Mouse (Mus musculus) forebrain, embryonic 10.5 days (tissue): ENCODE data around the gene Tgif2. TPM values are rescaled to one million over a fixed set of nuclear protein-coding genes. Genes with fewer than 3 reads are reported as not detected.
"Not testable (repeated sequence)": the region's sequence is repeated elsewhere in the genome, so short reads cannot be mapped to it uniquely, and the experiment has no call there.

Experiments
- DNase-seq: peaks from one replicate; pipeline ENCODE4 v3.0.0-alpha.2; 2017; ENCODE audit warnings: low spot score; ENCODE audit errors: extremely low spot score
- H3K27ac ChIP-seq: fragments of 300-500 bp; sonication (generic); 2 replicates; pipeline ENCODE4 v1.5.1; 2016; ENCODE audit warnings: mild to moderate bottlenecking
- H3K27me3 ChIP-seq: fragments of 300-500 bp; sonication (generic); 2 replicates; pipeline ENCODE4 v1.6.1; 2016; ENCODE audit warnings: mild to moderate bottlenecking; ENCODE audit not compliant: poor library complexity, severe bottlenecking
- H3K36me3 ChIP-seq: fragments of 300-500 bp; sonication (generic); replicated peaks from 2 replicates; pipeline ENCODE4 v1.6.1; 2016; ENCODE audit warnings: mild to moderate bottlenecking, moderate library complexity
- H3K4me1 ChIP-seq: fragments of 300-500 bp; sonication (generic); 2 replicates; pipeline ENCODE4 v1.6.1; 2016
- H3K4me3 ChIP-seq: fragments of 300-500 bp; sonication (generic); 2 replicates; pipeline ENCODE4 v1.5.1; 2016; ENCODE audit warnings: mild to moderate bottlenecking, moderate library complexity
- H3K9me3 ChIP-seq: fragments of 300-500 bp; sonication (generic); 2 replicates; pipeline ENCODE4 v1.6.1; 2016; ENCODE audit warnings: mild to moderate bottlenecking, moderate library complexity
- WGBS: fragments of 180-500 bp; shearing (Covaris S2); methylation state at CpG from one replicate; pipeline ENCODE4 v1.1.7; 2016; 5-methylcytosine and 5-hydroxymethylcytosine counted together
- polyA plus RNA-seq: library from polyadenylated mRNA; unstranded; fragments of >200 nt; fragmentation: Nextera tagmentation; extraction: Ambion mirVana; gene quantifications from 2 replicates; pipeline ENCODE4 v1.2.1, GENCODE M21; 2016

Tgif2 gene
- polyA plus RNA-seq, 1 experiment from 2014 or later, result 109 TPM

GRCm38 (mm10) chr2:156815412-156815811 lies 24.4 kb upstream of the Tgif2 start:
- WGBS, result 60% methylated on average over 3 of the region's 3 CpGs
- Histone ChIP-seq H3K27me3 (no peaks in the 10 kb centered on the region), H3K27ac (no peak overlapping the region; the same call in 1 of the 2 replicates), H3K36me3 (no peaks in the 10 kb centered on the region), H3K4me3 (no peak overlapping the region), H3K4me1 (peaks cover 23% of the 10 kb centered on the region), H3K9me3 (no peaks in the 10 kb centered on the region)
- no peak for DNase-seq

GRCm38 (mm10) chr2:156816116-156816515 lies 23.7 kb upstream of the Tgif2 start:
- H3K36me3 ChIP-seq, result no peaks in the 10 kb centered on the region
- H3K27ac ChIP-seq, result no peak overlapping the region
- H3K4me1 ChIP-seq, result peaks cover 23% of the 10 kb centered on the region
- H3K4me3 ChIP-seq, result no peak overlapping the region
- DNase-seq, result no peak
- H3K27me3 ChIP-seq, result no peaks in the 10 kb centered on the region
- 50% methylated on average over 1 of the region's 1 CpGs for WGBS
- no peaks in the 10 kb centered on the region for H3K9me3 ChIP-seq

- H3K27ac ChIP-seq, H3K4me1 ChIP-seq, H3K27me3 ChIP-seq, DNase-seq, H3K4me3 ChIP-seq: not testable (repeated sequence)
- 88% methylated on average over 6 of the region's 6 CpGs for WGBS
- Histone ChIP-seq H3K36me3 (peaks cover 21% of the 10 kb centered on the region), H3K9me3 (peaks cover 12% of the 10 kb centered on the region)
Observed at GRCm38 (mm10) chr2:156825128-156825527, 14.7 kb upstream of the Tgif2 start.

- no peak overlapping the region for H3K27ac ChIP-seq
- H3K4me1 ChIP-seq, result peaks cover 14% of the 10 kb centered on the region
- 97% methylated on average over 11 of the region's 11 CpGs for WGBS
- H3K4me3 ChIP-seq, result no peak overlapping the region
- no peak for DNase-seq
- peaks cover 90% of the 10 kb centered on the region for H3K36me3 ChIP-seq
- H3K27me3 ChIP-seq, result no peaks in the 10 kb centered on the region
- peaks cover 43% of the 10 kb centered on the region for H3K9me3 ChIP-seq
Observed at GRCm38 (mm10) chr2:156834336-156834735, 5.5 kb upstream of the Tgif2 start.

GRCm38 (mm10) chr2:156838839-156839238 lies 968 bp upstream of the Tgif2 start:
- H3K9me3 ChIP-seq, result peaks cover 4% of the 10 kb centered on the region; the same call in 1 of the 2 replicates
- peak overlapping the region; percentile 97 for H3K27ac ChIP-seq
- no peak for DNase-seq
- 66% methylated on average over 6 of the region's 6 CpGs for WGBS
- peaks cover 45% of the 10 kb centered on the region for H3K4me1 ChIP-seq
- H3K27me3 ChIP-seq, result no peaks in the 10 kb centered on the region
- peaks cover 51% of the 10 kb centered on the region for H3K36me3 ChIP-seq
- H3K4me3 ChIP-seq, result peak overlapping the region; percentile 95

GRCm38 (mm10) chr2:156840301-156841027 lies 657 bp downstream of the Tgif2 start:
- DNase-seq, result peak; percentile 73
- peaks cover 61% of the 10 kb centered on the region for H3K4me1 ChIP-seq
- WGBS, result under 1% methylated on average over 73 of the region's 79 CpGs

GRCm38 (mm10) chr2:156841028-156841840 lies 1.4 kb downstream of the Tgif2 start:
- Histone ChIP-seq H3K4me1 (peaks cover 65% of the 10 kb centered on the region), H3K27ac (peak overlapping the region; percentile 97)
- WGBS, result under 1% methylated on average over 42 of the region's 42 CpGs

More at GRCm38 (mm10) chr2:156840301-156841027, 657 bp downstream of the Tgif2 start:
- H3K36me3 ChIP-seq, result peaks cover 51% of the 10 kb centered on the region
- no peaks in the 10 kb centered on the region for H3K27me3 ChIP-seq
- H3K27ac ChIP-seq, result peak overlapping the region; percentile 97
- no peaks in the 10 kb centered on the region for H3K9me3 ChIP-seq
- peak overlapping the region; percentile 95 for H3K4me3 ChIP-seq

GRCm38 (mm10) chr2:156841841-156842706 lies 2.3 kb downstream of the Tgif2 start:
- WGBS, result 2% methylated on average over 20 of the region's 20 CpGs
- Histone ChIP-seq H3K27me3 (no peaks in the 10 kb centered on the region), H3K27ac (peak overlapping the region; percentile 97), H3K4me3 (peak overlapping the region; percentile 95), H3K4me1 (peaks cover 68% of the 10 kb centered on the region), H3K9me3 (no peaks in the 10 kb centered on the region), H3K36me3 (peaks cover 51% of the 10 kb centered on the region)
- peak; percentile 37 for DNase-seq

More at GRCm38 (mm10) chr2:156841028-156841840, 1.4 kb downstream of the Tgif2 start:
- peaks cover 51% of the 10 kb centered on the region for H3K36me3 ChIP-seq
- H3K27me3 ChIP-seq, result no peaks in the 10 kb centered on the region
- peak overlapping the region; percentile 95 for H3K4me3 ChIP-seq
- peak; percentile 70 for DNase-seq
- no peaks in the 10 kb centered on the region for H3K9me3 ChIP-seq

- H3K4me3 ChIP-seq, result peak overlapping the region; percentile 95
- peaks cover 51% of the 10 kb centered on the region for H3K36me3 ChIP-seq
- peak overlapping the region; percentile 97 for H3K27ac ChIP-seq
- no peaks in the 10 kb centered on the region for H3K27me3 ChIP-seq
- no peak for DNase-seq
- 11% methylated on average over 11 of the region's 11 CpGs for WGBS
- no peaks in the 10 kb centered on the region for H3K9me3 ChIP-seq
- H3K4me1 ChIP-seq, result peaks cover 74% of the 10 kb centered on the region
Observed at GRCm38 (mm10) chr2:156842711-156843110, 2.9 kb downstream of the Tgif2 start.

- H3K4me3 ChIP-seq, result peak overlapping the region; percentile 95
- H3K27ac ChIP-seq, result 0 out of 2 replicates have a peak overlapping the region, but pooled peaks have one; percentile 46
- 87% methylated on average over 10 of the region's 10 CpGs for WGBS
- H3K9me3 ChIP-seq, result no peaks in the 10 kb centered on the region
- DNase-seq, result no peak
- H3K27me3 ChIP-seq, result no peaks in the 10 kb centered on the region
- peaks cover 75% of the 10 kb centered on the region for H3K4me1 ChIP-seq
- peaks cover 51% of the 10 kb centered on the region for H3K36me3 ChIP-seq
Observed at GRCm38 (mm10) chr2:156843331-156843730, 3.5 kb downstream of the Tgif2 start.

- H3K4me1 ChIP-seq, result peaks cover 61% of the 10 kb centered on the region
- H3K27ac ChIP-seq, result peak overlapping the region; percentile 26; the same call in 1 of the 2 replicates
- WGBS, result 68% methylated on average over 10 of the region's 10 CpGs
- DNase-seq, result no peak
- H3K27me3 ChIP-seq, result no peaks in the 10 kb centered on the region
- no peaks in the 10 kb centered on the region for H3K9me3 ChIP-seq
- no peak overlapping the region for H3K4me3 ChIP-seq
- peaks cover 65% of the 10 kb centered on the region for H3K36me3 ChIP-seq
Observed at GRCm38 (mm10) chr2:156844715-156845114, 4.9 kb downstream of the Tgif2 start.

GRCm38 (mm10) chr2:156847653-156848052 lies 7.8 kb downstream of the Tgif2 start:
- WGBS, result 71% methylated on average over 6 of the region's 6 CpGs
- DNase-seq, result no peak
- Histone ChIP-seq H3K36me3 (peaks cover 95% of the 10 kb centered on the region), H3K27ac (no peak overlapping the region), H3K4me3 (no peak overlapping the region), H3K27me3 (no peaks in the 10 kb centered on the region), H3K4me1 (peaks cover 45% of the 10 kb centered on the region), H3K9me3 (no peaks in the 10 kb centered on the region)
